Mouse (Mus musculus): Measurements from ENCODE around the gene Arid4b. TPM values are rescaled to one million over a fixed set of nuclear protein-coding genes. Genes with fewer than 3 reads are reported as not detected.

The Arid4b gene
- 6.5 and 9.2 TPM in 2 replicates for polyA plus RNA-seq (2012)

GRCm38 (mm10) chr13:14063013-14063941 is at the start of gene Arid4b, which contains the start of gene Ggps1:
Gene Arid4b, plus strand, starts transcription at chr13:14063232.
Gene Ggps1, minus strand, starts transcription at chr13:14063488.

DNA sequence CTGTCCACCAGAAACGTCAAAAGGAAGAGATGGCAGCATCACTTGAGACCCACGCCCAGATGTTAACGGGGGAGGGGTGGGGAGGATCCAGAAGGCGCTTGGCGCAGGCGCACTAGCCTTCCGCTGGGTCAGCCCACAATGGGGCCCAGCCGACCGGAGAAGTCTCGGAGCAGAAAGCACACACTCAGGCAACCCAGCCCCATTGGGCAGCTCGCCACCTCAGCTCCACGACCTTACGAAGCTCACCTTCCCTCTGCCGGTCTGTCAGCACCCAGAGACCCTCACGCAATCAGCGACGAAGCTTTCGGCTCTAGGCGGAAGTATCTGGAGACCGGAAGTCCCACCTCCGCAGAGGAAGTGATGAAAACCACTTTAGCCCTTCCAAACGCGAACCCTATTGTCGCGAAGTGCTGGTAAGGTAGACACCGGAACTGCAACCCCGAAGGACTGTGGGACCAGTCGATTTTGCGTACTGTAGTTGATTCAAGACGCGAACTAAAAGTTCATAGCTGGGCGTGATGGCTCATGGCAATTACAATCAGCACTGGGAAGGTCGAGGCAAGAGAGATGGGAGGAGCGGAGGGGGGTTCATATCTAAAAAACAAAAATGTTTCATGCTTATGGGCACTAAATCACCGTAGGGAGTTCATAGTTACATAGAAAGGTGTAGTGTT is 23.6 kb upstream of the Arid4b start, which contains the start of gene Tbce:
Gene Tbce, minus strand, starts transcription at position 347 of the 674 bp plus-strand sequence.

Other genes with a start within 250 kb of the Arid4b start
- gene B3galnt2, start 108.8 kb upstream of the Arid4b start, polyA plus RNA-seq (2012) = 62.9 and 63.7 TPM in 2 replicates
- gene Tbce, start 23.6 kb upstream of the Arid4b start, polyA plus RNA-seq (2012) = 2.5 and 3.1 TPM in 2 replicates
- gene Ggps1, start 256 bp downstream of the Arid4b start, polyA plus RNA-seq (2012) = 1.5 and 1.9 TPM in 2 replicates

Data from megakaryocyte-erythroid progenitor cell, adult 5 weeks (primary cell).